28 mouse cellular contexts compared by ENCODE assay signal in genomic region chr9:72600142-72600541, GRCm38 (mm10).
"Had no signal": no experiment of that assay in that cellular context is flagged by ENCODE, and none has a peak within 500 bp of the region (broad histone marks: within the 10 kb centered on the region; RNA-seq: fewer than 3 reads in every experiment).

No protein-coding gene starts in this region.

- ATAC-seq: forebrain, embryonic 13.5 days; forebrain, embryonic 14.5 days; forebrain, embryonic 15.5 days; forebrain, embryonic 16.5 days; forebrain, postnatal 0 days had no signal

- H3K9me3 ChIP-seq: embryonic facial prominence, embryonic 10.5 days; embryonic facial prominence, embryonic 12.5 days; embryonic facial prominence, embryonic 13.5 days; embryonic facial prominence, embryonic 15.5 days; forebrain, embryonic 10.5 days; forebrain, embryonic 13.5 days; forebrain, embryonic 15.5 days; heart, embryonic 10.5 days; heart, embryonic 12.5 days had no signal

- H3K9ac ChIP-seq: embryonic facial prominence, embryonic 12.5 days; embryonic facial prominence, embryonic 13.5 days; embryonic facial prominence, embryonic 15.5 days; forebrain, embryonic 13.5 days; forebrain, embryonic 15.5 days; forebrain, postnatal 0 days; heart, embryonic 12.5 days had no signal

- H3K4me3 ChIP-seq: embryonic facial prominence, embryonic 10.5 days; embryonic facial prominence, embryonic 12.5 days; embryonic facial prominence, embryonic 13.5 days; embryonic facial prominence, embryonic 15.5 days; erythroblast, embryonic 14.5 days; forebrain, embryonic 10.5 days; forebrain, embryonic 13.5 days; forebrain, embryonic 15.5 days; gastrocnemius, adult 2 months; heart, adult 2 months; heart, embryonic 10.5 days; heart, embryonic 12.5 days had no signal

- H3K27ac ChIP-seq: embryonic facial prominence, embryonic 10.5 days; embryonic facial prominence, embryonic 12.5 days; embryonic facial prominence, embryonic 13.5 days; embryonic facial prominence, embryonic 15.5 days; forebrain, embryonic 10.5 days; forebrain, embryonic 13.5 days; forebrain, embryonic 15.5 days; gastrocnemius, adult 2 months; heart, adult 2 months; heart, embryonic 10.5 days had no signal

- H3K27me3 ChIP-seq: embryonic facial prominence, embryonic 12.5 days; embryonic facial prominence, embryonic 13.5 days; embryonic facial prominence, embryonic 15.5 days; forebrain, embryonic 13.5 days; forebrain, embryonic 15.5 days; heart, embryonic 12.5 days had no signal

- H3K4me1 ChIP-seq: embryonic facial prominence, embryonic 10.5 days; embryonic facial prominence, embryonic 12.5 days; embryonic facial prominence, embryonic 13.5 days; embryonic facial prominence, embryonic 15.5 days; forebrain, embryonic 10.5 days; forebrain, embryonic 13.5 days; forebrain, embryonic 15.5 days; heart, embryonic 10.5 days; heart, embryonic 12.5 days had no signal

- H3K36me3 ChIP-seq: heart, embryonic 12.5 days had no signal

- H3K4me2 ChIP-seq: embryonic facial prominence, embryonic 12.5 days; embryonic facial prominence, embryonic 13.5 days; embryonic facial prominence, embryonic 15.5 days; forebrain, embryonic 13.5 days; forebrain, embryonic 15.5 days; heart, embryonic 11.5 days; heart, embryonic 12.5 days had no signal

- DNase-seq: cerebellum, adult 9-10 months; cerebellum, adult 9-11 months; cerebellum, postnatal 10 days; cerebellum, postnatal 14 days; cerebellum, postnatal 25 days; cerebellum, postnatal 36 days; forebrain, postnatal 0 days; gastrocnemius, adult 2 months; gastrocnemius, postnatal 10 days; gastrocnemius, postnatal 14 days; gastrocnemius, postnatal 25 days; gastrocnemius, postnatal 36 days; heart, adult 11 months; heart, adult 18-20 months; heart, adult 2 months had no signal
